In the genomic region with DNA sequence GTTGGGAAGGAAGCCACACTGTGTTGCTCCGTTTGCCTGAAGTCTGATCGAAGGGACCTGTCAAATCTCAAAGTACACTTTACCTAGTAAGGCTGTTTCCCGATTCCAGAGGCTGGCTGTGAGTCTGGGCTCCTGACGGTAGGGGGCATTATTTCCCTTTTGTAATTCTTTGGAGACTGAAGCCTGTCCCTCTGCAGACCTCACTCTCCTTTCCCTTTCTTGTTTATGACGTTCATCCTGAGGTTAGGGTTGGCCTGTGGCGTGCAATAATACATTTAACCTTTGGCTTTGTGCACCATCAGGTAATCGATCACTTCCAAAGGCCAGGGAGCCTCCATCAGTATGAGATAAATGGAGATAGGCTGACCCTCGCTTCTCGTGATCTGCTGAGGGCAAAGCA, we compare ENCODE assay signal across 8 mouse cellular contexts. TPM values are rescaled to one million over a fixed set of nuclear protein-coding genes. Genes with fewer than 3 reads are reported as not detected.
DNase-seq lines count a peak whose midpoint lies in the region; TF ChIP-seq lines count a peak whose summit lies in the region.

No protein-coding gene starts in this region.

- WGBS in lung, adult 2 months, result 22% methylated on average over 9 of the region's 9 CpGs

- intact Hi-C loops in heart, postnatal 14 days (cut with DNase I), result loop anchor here (1.0 to 10.0 kb wide), 3 partner anchors 281 to 602 kb away; no protein-coding TSS in a partner anchor

- no peak overlapping the region for H3K27ac ChIP-seq in layer of hippocampus, adult 2 months

- TF ChIP-seq POLR2A in lung, adult 2 months (IDR thresholded peaks at IDR 0.05; ENCODE audit: borderline replicate concordance, extremely low read depth, low read depth, low read length), result no peak

- peak; percentile 56 for DNase-seq in ES-CJ7 (ENCODE audit: low read depth, low spot score)
- DNase-seq in adrenal gland, adult 8-10 months, result peak; percentile 14
- DNase-seq in embryo, embryonic 11.5 days (ENCODE audit: low read depth, low spot score), result peak; percentile 55
- DNase-seq in heart, postnatal 14 days, result peak; percentile 24 to 62
- DNase-seq in layer of hippocampus, adult 2 months (ENCODE audit: low spot score in 2 of 2), result peak; percentile 61 to 81
- peak; percentile 8 for DNase-seq in lung, adult 2 months
- peak; percentile 54 for DNase-seq in right cerebral cortex, adult 18-20 months
- no peak for DNase-seq in thymus, postnatal 25 days

- no peaks in the 10 kb centered on the region for H3K4me1 ChIP-seq in lung, adult 2 months (ENCODE audit: control insufficient read depth, insufficient read depth, low read length)

- no peak overlapping the region for H3K4me3 ChIP-seq in layer of hippocampus, adult 2 months
- H3K4me3 ChIP-seq in lung, adult 2 months (replicated peaks; ENCODE audit: extremely low read depth, low read depth, low read length), result no peak overlapping the region

- TF ChIP-seq CTCF in layer of hippocampus, adult 2 months (conservative IDR thresholded peaks at IDR 0.05), result peak; percentile 93
- TF ChIP-seq CTCF in lung, adult 2 months (IDR thresholded peaks at IDR 0.05; ENCODE audit: insufficient read depth, low read length), result peak; percentile 61

RNA-seq across cellular contexts. Expression of a gene that starts 48.8 kb away (rescaled TPM):
- 10 to 100 TPM; 33.9 to 38.5 (median 36.1) TPM for total RNA-seq in adrenal gland, adult 8-10 months (2022)
- total RNA-seq in heart, postnatal 14 days (2021), result 10 to 100 TPM; 17.1 to 18.0 TPM
- total RNA-seq in layer of hippocampus, adult 2 months (2021), result 10 to 100 TPM; 39.8 to 42.2 TPM
- polyA plus RNA-seq in lung, adult 2 months (2012; rRNA removed), result 13.5 and 18.9 TPM in 2 replicates
